Mouse (Mus musculus): ENCODE measurements around the gene Eif2ak4. TPM values are rescaled to one million over a fixed set of nuclear protein-coding genes. Genes with fewer than 3 reads are reported as not detected.

Gene Eif2ak4
- polyA plus RNA-seq, 1 experiment = 4.0 TPM

DNA sequence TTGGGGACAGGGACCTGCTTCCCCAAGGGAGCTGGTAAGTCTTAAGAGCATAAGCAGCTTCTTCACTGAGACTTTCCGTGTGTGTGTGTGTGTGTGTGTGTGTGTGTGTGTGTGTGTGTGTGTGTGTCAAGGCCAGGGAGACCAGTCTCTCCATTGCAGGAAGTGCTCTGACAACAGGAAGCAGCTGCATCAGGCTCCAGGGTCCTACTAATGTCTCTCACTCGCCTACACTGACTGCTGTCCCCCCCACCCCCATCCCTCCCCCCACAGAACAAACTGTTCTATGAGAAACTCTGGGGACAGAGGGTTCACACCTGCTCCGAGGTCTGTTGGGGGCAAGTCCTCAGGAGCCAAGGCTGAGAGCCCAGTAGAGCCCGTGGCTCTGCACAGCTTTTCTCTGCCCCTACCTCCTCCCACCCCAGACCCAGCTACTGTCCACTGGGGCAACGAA, 102.9 kb downstream of the Eif2ak4 start:
- Histone ChIP-seq H3K27ac (ENCODE audit: insufficient read depth, low read depth, low read length) (peak overlapping the region; percentile 38), H3K27me3 (ENCODE audit: control insufficient read depth, insufficient read depth, low read length) (no peaks in the 10 kb centered on the region), H3K4me1 (ENCODE audit: control insufficient read depth, insufficient read depth, insufficient read length, low read length) (peaks cover 24% of the 10 kb centered on the region), H3K36me3 (ENCODE audit: control insufficient read depth, insufficient read depth, low read length) (no peaks in the 10 kb centered on the region), H3K4me3 (ENCODE audit: low read depth, low read length) (no peak overlapping the region)
- TF ChIP-seq POLR2A (IDR thresholded peaks at IDR 0.05; ENCODE audit: low read depth, low read length) = no peak
- TF ChIP-seq CTCF (IDR thresholded peaks at IDR 0.05; ENCODE audit: extremely low read depth, insufficient read length, insufficient replicate concordance, low read depth, low read length) = no peak
- WGBS = 53% methylated on average over 5 of the region's 5 CpGs

DNA sequence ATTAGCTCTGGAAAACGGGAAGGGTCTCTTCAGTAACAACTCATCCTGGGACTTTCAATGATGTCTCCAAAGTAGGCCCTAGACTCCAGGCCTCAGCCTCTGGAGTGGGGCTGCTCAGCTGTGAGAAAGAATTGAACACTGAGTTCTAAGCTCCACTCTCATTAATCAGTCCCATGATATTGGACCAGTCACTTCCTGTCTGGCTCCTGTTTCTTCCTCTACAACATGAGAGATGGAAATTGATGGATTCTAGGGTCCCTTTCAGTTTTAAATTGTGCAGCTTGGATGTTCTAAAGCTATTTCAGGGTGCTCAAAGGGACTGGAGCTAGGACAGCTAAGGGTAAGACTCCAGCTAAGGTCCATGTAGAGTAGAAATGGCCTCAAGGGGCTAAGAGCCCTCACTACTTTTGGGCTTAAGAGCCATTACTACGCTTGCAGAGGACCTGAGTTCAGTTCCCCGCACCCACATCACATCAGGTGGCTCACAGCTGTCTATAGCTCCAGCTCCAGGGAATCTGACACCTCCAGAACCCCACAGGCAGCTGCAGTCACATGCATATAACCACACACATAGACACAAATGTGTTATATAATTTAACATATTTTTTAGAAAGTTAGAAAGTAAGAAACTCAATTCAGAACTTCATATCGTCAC, 103.5 kb downstream of the Eif2ak4 start:
- WGBS = 88% methylated on average over 4 of the region's 4 CpGs
- Histone ChIP-seq H3K36me3 (ENCODE audit: control insufficient read depth, insufficient read depth, low read length) (no peaks in the 10 kb centered on the region), H3K4me1 (ENCODE audit: control insufficient read depth, insufficient read depth, insufficient read length, low read length) (peaks cover 24% of the 10 kb centered on the region), H3K27ac (ENCODE audit: insufficient read depth, low read depth, low read length) (peak overlapping the region; percentile 35; the same call in 1 of the 2 replicates), H3K27me3 (ENCODE audit: control insufficient read depth, insufficient read depth, low read length) (no peaks in the 10 kb centered on the region), H3K4me3 (ENCODE audit: low read depth, low read length) (no peak overlapping the region)
- TF ChIP-seq CTCF (IDR thresholded peaks at IDR 0.05; ENCODE audit: extremely low read depth, insufficient read length, insufficient replicate concordance, low read depth, low read length) (no peak), POLR2A (IDR thresholded peaks at IDR 0.05; ENCODE audit: low read depth, low read length) (no peak)

DNA sequence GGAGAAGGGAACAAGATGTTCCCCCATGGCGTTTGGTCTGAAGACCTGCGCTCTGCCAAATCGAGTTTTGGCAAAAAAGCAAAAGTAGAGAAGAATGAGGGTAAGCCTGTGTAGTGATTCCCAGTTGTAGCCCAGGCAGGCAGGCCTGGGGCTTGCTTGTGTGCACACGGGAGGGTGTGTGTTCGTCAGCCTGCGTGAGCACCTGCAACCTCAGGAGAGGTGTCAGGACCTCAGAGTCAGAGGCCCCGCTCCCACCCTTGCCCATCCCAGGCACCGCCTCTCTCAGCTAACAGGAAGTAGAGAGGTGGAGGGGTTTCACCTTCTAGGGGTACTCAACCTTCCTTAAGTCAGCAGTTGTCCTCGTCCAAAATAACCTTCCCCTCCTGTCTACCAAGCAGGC, 106.6 kb downstream of the Eif2ak4 start:
- no peak for TF ChIP-seq POLR2A (IDR thresholded peaks at IDR 0.05; ENCODE audit: low read depth, low read length)
- TF ChIP-seq CTCF (IDR thresholded peaks at IDR 0.05; ENCODE audit: extremely low read depth, insufficient read length, insufficient replicate concordance, low read depth, low read length) = no peak
- no peaks in the 10 kb centered on the region for H3K27me3 ChIP-seq (ENCODE audit: control insufficient read depth, insufficient read depth, low read length)
- H3K36me3 ChIP-seq (ENCODE audit: control insufficient read depth, insufficient read depth, low read length) = no peaks in the 10 kb centered on the region
- H3K4me3 ChIP-seq (ENCODE audit: low read depth, low read length) = no peak overlapping the region
- 82% methylated on average over 9 of the region's 9 CpGs for WGBS
- H3K27ac ChIP-seq (ENCODE audit: insufficient read depth, low read depth, low read length) = no peak overlapping the region
- peaks cover 17% of the 10 kb centered on the region for H3K4me1 ChIP-seq (ENCODE audit: control insufficient read depth, insufficient read depth, insufficient read length, low read length)

DNA sequence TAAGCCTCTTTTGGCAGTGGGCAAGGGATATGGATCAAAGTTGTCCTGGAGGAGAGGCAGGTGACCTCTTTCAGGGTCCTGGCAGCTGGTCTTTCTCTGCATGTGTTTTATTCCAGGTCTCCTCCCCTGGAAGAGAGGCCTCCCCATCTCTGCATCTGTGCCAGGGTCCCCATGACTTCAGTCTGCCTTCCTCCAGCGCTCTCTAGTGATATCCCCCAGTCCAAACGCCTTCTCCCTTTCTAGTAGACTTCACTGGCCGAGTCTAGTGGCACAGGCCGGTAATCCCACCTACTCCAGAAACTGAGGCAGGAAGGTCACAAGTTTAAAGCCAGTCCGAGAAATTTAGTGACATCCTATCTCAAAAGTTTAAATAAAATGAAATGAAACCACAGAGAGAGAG, 109.5 kb downstream of the Eif2ak4 start:
- TF ChIP-seq CTCF (IDR thresholded peaks at IDR 0.05; ENCODE audit: extremely low read depth, insufficient read length, insufficient replicate concordance, low read depth, low read length) = no peak
- TF ChIP-seq POLR2A (IDR thresholded peaks at IDR 0.05; ENCODE audit: low read depth, low read length) = no peak
- Histone ChIP-seq H3K4me3 (ENCODE audit: low read depth, low read length) (no peak overlapping the region), H3K4me1 (ENCODE audit: control insufficient read depth, insufficient read depth, insufficient read length, low read length) (no peaks in the 10 kb centered on the region; the same call in 1 of the 2 replicates), H3K36me3 (ENCODE audit: control insufficient read depth, insufficient read depth, low read length) (no peaks in the 10 kb centered on the region), H3K27ac (ENCODE audit: insufficient read depth, low read depth, low read length) (no peak overlapping the region), H3K27me3 (ENCODE audit: control insufficient read depth, insufficient read depth, low read length) (no peaks in the 10 kb centered on the region)
- 87% methylated on average over 5 of the region's 5 CpGs for WGBS

DNA sequence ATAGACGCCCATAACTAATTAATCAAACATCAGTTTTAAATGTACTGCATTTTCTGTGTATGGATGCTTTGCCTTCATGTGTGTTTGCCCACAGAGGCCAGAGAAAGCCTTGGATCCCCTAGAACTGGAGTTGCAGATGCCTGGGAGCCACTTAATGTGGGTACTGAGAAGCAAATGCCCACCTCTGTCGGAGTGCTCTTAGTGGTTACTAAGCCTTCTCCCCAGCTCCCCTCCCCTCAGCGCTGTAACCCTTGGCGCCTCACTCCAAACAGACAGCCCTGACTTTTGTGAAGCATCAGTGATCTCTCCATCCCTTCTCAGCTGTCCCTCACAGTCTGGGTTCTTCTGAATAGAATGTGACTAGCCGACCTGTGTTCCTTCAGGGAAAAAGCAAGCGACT, 110.1 kb downstream of the Eif2ak4 start:
- no peaks in the 10 kb centered on the region for H3K36me3 ChIP-seq (ENCODE audit: control insufficient read depth, insufficient read depth, low read length)
- TF ChIP-seq POLR2A (IDR thresholded peaks at IDR 0.05; ENCODE audit: low read depth, low read length) = no peak
- no peak for TF ChIP-seq CTCF (IDR thresholded peaks at IDR 0.05; ENCODE audit: extremely low read depth, insufficient read length, insufficient replicate concordance, low read depth, low read length)
- no peaks in the 10 kb centered on the region for H3K27me3 ChIP-seq (ENCODE audit: control insufficient read depth, insufficient read depth, low read length)
- H3K4me1 ChIP-seq (ENCODE audit: control insufficient read depth, insufficient read depth, insufficient read length, low read length) = no peaks in the 10 kb centered on the region; the same call in 1 of the 2 replicates
- 87% methylated on average over 6 of the region's 6 CpGs for WGBS
- H3K27ac ChIP-seq (ENCODE audit: insufficient read depth, low read depth, low read length) = no peak overlapping the region
- H3K4me3 ChIP-seq (ENCODE audit: low read depth, low read length) = no peak overlapping the region

DNA sequence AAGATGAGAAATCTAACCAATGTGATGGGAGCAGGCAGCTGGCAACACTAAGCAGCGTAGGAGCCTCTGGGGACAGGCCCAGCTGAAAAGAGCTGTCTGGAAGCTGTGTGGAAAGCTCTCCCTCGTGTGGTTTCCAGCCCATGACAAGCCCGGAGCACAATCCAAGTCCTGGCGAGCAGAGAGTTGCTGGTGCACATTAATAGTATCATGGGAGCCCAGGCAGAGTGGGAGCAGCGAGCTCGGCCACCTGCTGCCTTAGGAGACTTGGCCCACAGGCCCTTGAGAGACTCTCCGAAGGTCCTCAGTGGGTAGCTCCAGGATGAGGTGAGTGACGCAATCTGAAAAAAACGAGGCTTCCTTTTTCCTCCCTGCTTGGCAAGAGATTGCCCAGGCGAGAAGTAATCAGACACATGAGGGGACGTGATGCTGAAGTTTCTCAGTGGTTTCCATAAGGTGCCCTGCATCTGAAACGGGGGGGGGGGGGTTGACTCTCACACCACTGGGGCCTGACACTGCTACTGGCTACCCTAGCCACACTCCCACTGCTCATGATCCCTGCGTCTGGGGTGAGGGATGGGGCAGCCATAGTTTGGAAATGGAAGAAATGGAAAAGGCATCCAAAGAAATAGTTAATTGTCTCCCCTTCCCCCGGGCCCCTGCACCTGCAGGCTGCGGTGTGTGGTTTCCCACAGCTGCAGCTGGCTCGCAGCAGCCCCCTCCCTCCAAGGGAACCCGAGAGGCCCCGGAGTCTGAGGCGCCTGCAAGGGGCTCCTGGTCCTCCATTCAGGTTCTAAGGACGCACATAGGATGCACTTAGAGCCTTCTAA, 110.9 kb downstream of the Eif2ak4 start:
- Histone ChIP-seq H3K4me3 (ENCODE audit: low read depth, low read length) (no peak overlapping the region), H3K36me3 (ENCODE audit: control insufficient read depth, insufficient read depth, low read length) (no peaks in the 10 kb centered on the region), H3K27me3 (ENCODE audit: control insufficient read depth, insufficient read depth, low read length) (no peaks in the 10 kb centered on the region), H3K4me1 (ENCODE audit: control insufficient read depth, insufficient read depth, insufficient read length, low read length) (no peaks in the 10 kb centered on the region; the same call in 1 of the 2 replicates), H3K27ac (ENCODE audit: insufficient read depth, low read depth, low read length) (no peak overlapping the region)
- 58% methylated on average over 20 of the region's 20 CpGs for WGBS
- TF ChIP-seq CTCF (IDR thresholded peaks at IDR 0.05; ENCODE audit: extremely low read depth, insufficient read length, insufficient replicate concordance, low read depth, low read length) = no peak
- TF ChIP-seq POLR2A (IDR thresholded peaks at IDR 0.05; ENCODE audit: low read depth, low read length) = no peak

DNA sequence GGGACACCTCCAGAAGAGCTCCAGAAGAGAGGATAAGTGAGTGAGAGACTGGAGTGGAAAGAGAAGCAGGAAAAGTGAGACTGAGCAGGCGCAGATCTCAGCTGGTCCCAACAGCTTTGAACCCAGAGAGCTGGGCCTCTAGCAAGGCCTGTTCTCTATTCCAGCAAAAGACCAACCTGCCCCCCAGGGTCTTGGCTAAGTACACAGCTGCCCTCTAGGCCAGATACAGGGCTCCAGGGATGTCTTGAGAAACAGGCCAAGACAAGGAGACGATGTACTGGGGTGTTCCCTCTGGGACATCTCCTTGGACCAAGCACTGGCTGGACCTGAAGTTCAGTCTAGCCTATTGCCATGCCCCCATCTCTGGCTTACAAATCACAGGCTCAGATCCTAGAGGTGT, 111.8 kb downstream of the Eif2ak4 start:
- no peak overlapping the region for H3K27ac ChIP-seq (ENCODE audit: insufficient read depth, low read depth, low read length)
- H3K27me3 ChIP-seq (ENCODE audit: control insufficient read depth, insufficient read depth, low read length) = no peaks in the 10 kb centered on the region
- H3K4me1 ChIP-seq (ENCODE audit: control insufficient read depth, insufficient read depth, insufficient read length, low read length) = no peaks in the 10 kb centered on the region; the same call in 1 of the 2 replicates
- TF ChIP-seq CTCF (IDR thresholded peaks at IDR 0.05; ENCODE audit: extremely low read depth, insufficient read length, insufficient replicate concordance, low read depth, low read length) (no peak), POLR2A (IDR thresholded peaks at IDR 0.05; ENCODE audit: low read depth, low read length) (no peak)
- 84% methylated on average over 2 of the region's 2 CpGs for WGBS
- no peak overlapping the region for H3K4me3 ChIP-seq (ENCODE audit: low read depth, low read length)
- H3K36me3 ChIP-seq (ENCODE audit: control insufficient read depth, insufficient read depth, low read length) = no peaks in the 10 kb centered on the region

Data from small intestine, adult 2 months (tissue).